Mouse (Mus musculus) G1E-ER4 (cell line): ENCODE results near the gene Arhgef18. TPM values are rescaled to one million over a fixed set of nuclear protein-coding genes. Genes with fewer than 3 reads are reported as not detected.

Experiments used
- GATA1 ChIP-seq: IDR thresholded peaks from one replicate; pipeline ENCODE4 v1.8.0; 2012; ENCODE audit warnings: low read length, inconsistent platforms
- polyA plus RNA-seq: library from polyadenylated mRNA; stranded (reverse); fragments of >175 nt; gene quantifications from 2 replicates; pipeline ENCODE4 v1.2.3, GENCODE M21; 2012

Arhgef18 gene
- polyA plus RNA-seq, 1 experiment = 32.4 TPM

GRCm38 (mm10) chr8:3499751-3500150 lies 106.9 kb downstream of the Arhgef18 start:
- TF ChIP-seq GATA1 = no peak

DNA sequence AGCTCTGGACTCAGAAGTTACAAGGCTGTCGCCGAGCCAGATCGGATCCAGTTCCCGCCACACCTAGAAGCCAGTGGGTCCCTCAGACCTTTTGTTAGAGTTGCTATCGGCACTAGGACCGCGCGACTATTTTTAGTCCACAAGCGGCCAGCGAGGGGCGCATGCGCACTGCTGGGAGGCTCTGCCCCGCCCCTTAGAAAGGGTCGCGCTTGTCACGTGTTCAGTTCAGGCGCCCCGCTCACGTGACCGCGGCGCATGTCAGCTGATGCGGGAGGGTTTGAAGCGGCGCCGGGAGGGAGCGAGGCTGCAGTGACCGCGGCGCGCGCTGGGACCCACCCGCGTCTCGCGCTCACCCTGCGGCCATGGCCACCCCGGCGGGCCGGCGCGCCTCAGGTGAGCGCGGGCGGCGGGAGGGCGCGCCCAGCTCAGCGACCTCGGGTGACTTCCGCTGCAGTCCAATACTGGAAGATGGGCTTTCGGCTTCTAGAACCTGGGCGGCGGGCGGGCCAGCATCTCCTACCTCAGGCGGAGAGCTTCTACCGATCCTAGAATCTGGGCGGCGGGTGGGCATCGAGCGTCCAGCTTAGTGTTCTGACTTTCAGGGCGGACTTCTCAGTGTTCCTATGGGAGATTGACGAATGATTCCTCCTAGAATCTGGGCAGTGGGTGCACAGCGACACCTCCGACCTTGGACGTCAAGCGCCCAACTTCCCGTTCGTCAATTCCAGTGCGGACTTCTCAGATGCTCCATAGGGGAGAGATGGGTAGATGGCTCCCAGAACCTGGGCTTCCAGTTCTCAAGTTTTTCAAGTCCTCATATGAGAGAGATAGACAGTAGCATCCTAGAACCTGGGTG lies 107.7 kb downstream of the Arhgef18 start, which contains the start of gene Mcoln1:
Mcoln1 (plus strand) TSS at position 223 of the 856 bp plus-strand sequence.
- TF ChIP-seq GATA1 = no peak

GRCm38 (mm10) chr8:3502217-3502616 lies 109.4 kb downstream of the Arhgef18 start:
- no peak for TF ChIP-seq GATA1

Other genes with a start within 250 kb of the Arhgef18 start
- not detected in 2 replicates for gene Insr, start 113.4 kb upstream of the Arhgef18 start, polyA plus RNA-seq
- gene A430078G23Rik, start 39.6 kb upstream of the Arhgef18 start, polyA plus RNA-seq = not detected in 2 replicates
- 0.45 and 0.79 TPM in 2 replicates for gene Pex11g, start 74.7 kb downstream of the Arhgef18 start, polyA plus RNA-seq
- gene Tex45, start 77.9 kb downstream of the Arhgef18 start, polyA plus RNA-seq = 0.04 TPM in 1 of 2 replicates, not detected in the other
- gene Zfp358, start 100.1 kb downstream of the Arhgef18 start, polyA plus RNA-seq = 14.9 and 16.7 TPM in 2 replicates
- gene Mcoln1, start 107.5 kb downstream of the Arhgef18 start, polyA plus RNA-seq = 106 and 187 TPM in 2 replicates
- gene Pnpla6, start 122.4 kb downstream of the Arhgef18 start, polyA plus RNA-seq = 23.2 and 24.6 TPM in 2 replicates
- gene C330021F23Rik, start 175.0 kb downstream of the Arhgef18 start, polyA plus RNA-seq = not detected in 2 replicates
- not detected in 2 replicates for gene Camsap3, start 194.3 kb downstream of the Arhgef18 start, polyA plus RNA-seq
- 38.8 and 51.5 TPM in 2 replicates for gene Xab2, start 228.3 kb downstream of the Arhgef18 start, polyA plus RNA-seq
- 50.5 and 55.8 TPM in 2 replicates for gene Pet100, start 228.5 kb downstream of the Arhgef18 start, polyA plus RNA-seq
- not detected in 2 replicates for gene Pcp2, start 232.5 kb downstream of the Arhgef18 start, polyA plus RNA-seq
- 250 and 417 TPM in 2 replicates for gene Stxbp2, start 237.9 kb downstream of the Arhgef18 start, polyA plus RNA-seq